Mouse (Mus musculus) midbrain, postnatal 0 days (tissue): ENCODE data around the gene Akap5. TPM values are rescaled to one million over a fixed set of nuclear protein-coding genes. Genes with fewer than 3 reads are reported as not detected.

Source experiments
- ATAC-seq: fragments of 200-750 bp; cut with Nextera tagmentation; 2 replicates; pipeline ENCODE4 v1.8.0; 2017; ENCODE audit warnings: moderate number of reproducible peaks, mild to moderate bottlenecking, moderate TSS enrichment, moderate library complexity; ENCODE audit not compliant: low FRiP score
- DNase-seq: peaks from one replicate; pipeline ENCODE4 v3.0.0-alpha.2; 2015; ENCODE audit warnings: low spot score
- H3K27ac ChIP-seq: fragments of 300-500 bp; sonication (generic); 2 replicates; pipeline ENCODE4 v1.5.1; 2014; ENCODE audit warnings: low read depth, mild to moderate bottlenecking, low read length, mixed read lengths
- H3K27me3 ChIP-seq: fragments of 300-500 bp; sonication (generic); 2 replicates; pipeline ENCODE4 v1.6.1; 2014; ENCODE audit warnings: low read length, control low read depth, mixed read lengths; ENCODE audit not compliant: insufficient read depth
- H3K36me3 ChIP-seq: fragments of 300-500 bp; sonication (generic); 2 replicates; pipeline ENCODE4 v1.6.1; 2014; ENCODE audit warnings: low read length, control low read depth, mixed read lengths; ENCODE audit not compliant: insufficient read depth
- H3K4me1 ChIP-seq: fragments of 300-500 bp; sonication (generic); 2 replicates; pipeline ENCODE4 v1.6.1; 2014; ENCODE audit warnings: mild to moderate bottlenecking, control low read depth, antibody characterized with exemption, low read length, mixed read lengths; ENCODE audit not compliant: insufficient read depth
- H3K4me2 ChIP-seq: fragments of 300-500 bp; sonication (generic); 2 replicates; pipeline ENCODE4 v1.6.1; 2014; ENCODE audit warnings: low read depth, mild to moderate bottlenecking, low read length, mixed read lengths; ENCODE audit not compliant: poor library complexity, severe bottlenecking
- H3K4me3 ChIP-seq: fragments of 300-500 bp; sonication (generic); 2 replicates; pipeline ENCODE4 v1.5.1; 2014; ENCODE audit warnings: low read depth, mild to moderate bottlenecking, low read length, moderate library complexity
- H3K9ac ChIP-seq: fragments of 300-500 bp; sonication (generic); replicated peaks from 2 replicates; pipeline ENCODE4 v1.6.1; 2014; ENCODE audit warnings: mild to moderate bottlenecking, low read length, moderate library complexity, mixed read lengths; ENCODE audit not compliant: poor library complexity, severe bottlenecking
- H3K9me3 ChIP-seq: fragments of 300-500 bp; sonication (generic); 2 replicates; pipeline ENCODE4 v1.6.1; 2016; ENCODE audit warnings: low read length, control low read depth
- CTCF ChIP-seq: IDR thresholded peaks from 2 replicates; pipeline ENCODE4 v1.5.1; 2016; ENCODE audit warnings: antibody characterized with exemption, mild to moderate bottlenecking
- WGBS: fragments of 180-500 bp; shearing (Covaris S2); extraction: QIAGEN DNeasy Blood & Tissue Kit; methylation state at CpG from one replicate; pipeline ENCODE4 v1.1.7; 2014; 5-methylcytosine and 5-hydroxymethylcytosine counted together
- polyA plus RNA-seq: library from polyadenylated mRNA; unstranded; fragments of >200 nt; fragmentation: Nextera tagmentation; extraction: Ambion mirVana; gene quantifications from 2 replicates; pipeline ENCODE4 v1.2.1, GENCODE M21; 2015
- total RNA-seq: library from RNA; depleted of rRNA; stranded (reverse); fragments of >200 nt; gene quantifications from 2 replicates; pipeline ENCODE4 v1.2.3, GENCODE M21; 2014

The Akap5 gene
- total and polyA plus RNA-seq, 2 experiments from 2014 or later, result 10.7 to 17.2 TPM

DNA sequence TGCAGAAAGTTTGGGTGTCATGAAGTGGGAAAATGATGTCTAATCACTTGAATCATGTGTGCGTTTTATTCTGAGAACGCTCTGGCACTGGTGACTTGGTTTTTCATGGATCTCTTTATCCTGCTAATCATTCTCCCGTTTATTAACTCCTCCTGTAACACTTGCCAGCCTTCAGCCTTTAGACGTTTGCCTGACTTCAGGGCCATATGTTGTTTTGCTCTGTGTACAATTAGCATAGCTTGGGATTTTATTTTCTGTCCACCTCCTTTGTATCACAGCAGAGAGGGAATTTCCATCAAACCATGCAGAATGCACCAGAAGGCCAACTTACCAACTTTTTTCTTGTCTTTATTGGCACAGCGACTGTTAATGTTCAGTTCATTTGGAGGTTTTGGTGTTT, 26.9 kb upstream of the Akap5 start:
- no peak overlapping the region for H3K9ac ChIP-seq
- no peaks in the 10 kb centered on the region for H3K9me3 ChIP-seq
- TF ChIP-seq CTCF, result no peak
- peaks cover 40% of the 10 kb centered on the region for H3K36me3 ChIP-seq
- ATAC-seq (no peak), DNase-seq (no peak)
- H3K4me1 ChIP-seq, result no peaks in the 10 kb centered on the region
- no peak overlapping the region for H3K27ac ChIP-seq
- no peak overlapping the region for H3K4me3 ChIP-seq
- H3K27me3 ChIP-seq, result no peaks in the 10 kb centered on the region
- WGBS, result 81% methylated on average over 5 of the region's 5 CpGs
- no peak overlapping the region for H3K4me2 ChIP-seq

GRCm38 (mm10) chr12:76299361-76299906, 25.3 kb upstream of the Akap5 start:
- H3K36me3 ChIP-seq, result peaks cover 33% of the 10 kb centered on the region
- TF ChIP-seq CTCF, result no peak
- no peak for ATAC-seq
- H3K27ac ChIP-seq, result no peak overlapping the region
- DNase-seq, result no peak
- H3K27me3 ChIP-seq, result no peaks in the 10 kb centered on the region
- no peak overlapping the region for H3K4me3 ChIP-seq
- no peaks in the 10 kb centered on the region for H3K9me3 ChIP-seq
- no peaks in the 10 kb centered on the region for H3K4me1 ChIP-seq
- WGBS, result 97% methylated on average over 9 of the region's 9 CpGs
- no peak overlapping the region for H3K9ac ChIP-seq
- H3K4me2 ChIP-seq, result no peak overlapping the region

DNA sequence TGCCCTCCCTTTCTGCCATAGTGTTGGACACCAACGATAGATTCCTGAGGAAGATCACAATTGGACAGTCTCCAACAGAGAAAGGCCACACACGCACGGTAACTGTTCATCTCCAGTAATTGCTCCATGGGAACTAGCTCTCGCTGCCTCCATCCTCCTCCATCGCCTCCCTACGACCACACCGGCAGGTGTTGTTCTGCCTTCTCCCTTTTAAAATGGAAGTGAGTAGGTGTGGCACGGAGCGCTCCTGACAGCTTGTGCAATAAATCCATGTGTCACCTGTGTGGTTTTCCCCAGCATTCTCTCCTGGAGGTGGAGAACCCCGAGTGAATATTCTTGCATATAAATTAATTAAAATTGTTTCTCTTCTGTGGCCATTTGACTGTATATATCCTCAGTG, 24.3 kb upstream of the Akap5 start:
- peaks cover 30% of the 10 kb centered on the region for H3K36me3 ChIP-seq
- H3K27ac ChIP-seq, result no peak overlapping the region
- DNase-seq, result no peak
- H3K9ac ChIP-seq, result no peak overlapping the region
- H3K4me2 ChIP-seq, result no peak overlapping the region
- no peaks in the 10 kb centered on the region for H3K4me1 ChIP-seq
- no peaks in the 10 kb centered on the region for H3K27me3 ChIP-seq
- no peak for TF ChIP-seq CTCF
- H3K9me3 ChIP-seq, result no peaks in the 10 kb centered on the region
- no peak overlapping the region for H3K4me3 ChIP-seq
- no peak for ATAC-seq
- 92% methylated on average over 10 of the region's 10 CpGs for WGBS

DNA sequence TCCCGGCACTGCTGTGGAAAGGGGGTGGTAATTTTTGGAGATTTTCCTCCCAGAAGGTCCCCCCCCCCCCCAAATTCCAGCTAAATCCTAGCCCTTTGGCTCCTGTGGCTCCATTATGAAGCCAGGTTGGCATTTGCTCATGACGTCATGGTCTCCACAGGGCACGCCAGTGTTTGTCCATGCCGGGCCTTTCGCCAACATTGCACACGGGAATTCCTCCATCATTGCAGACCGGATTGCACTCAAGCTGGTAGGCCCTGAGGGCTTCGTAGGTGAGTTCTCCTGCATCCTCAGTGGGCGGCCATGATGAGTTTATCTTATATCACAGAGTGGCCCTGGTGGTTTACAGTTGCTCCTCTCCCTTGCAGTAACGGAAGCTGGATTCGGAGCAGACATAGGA, 21.2 kb upstream of the Akap5 start:
- DNase-seq, result no peak
- ATAC-seq, result no peak
- Histone ChIP-seq H3K36me3 (peaks cover 29% of the 10 kb centered on the region), H3K27me3 (no peaks in the 10 kb centered on the region), H3K9me3 (no peaks in the 10 kb centered on the region), H3K27ac (no peak overlapping the region), H3K9ac (no peak overlapping the region), H3K4me2 (no peak overlapping the region), H3K4me3 (no peak overlapping the region), H3K4me1 (no peaks in the 10 kb centered on the region)
- 87% methylated on average over 11 of the region's 11 CpGs for WGBS
- TF ChIP-seq CTCF, result no peak

- peak; percentile 57 for DNase-seq
- ATAC-seq, result no peak
- TF ChIP-seq CTCF, result no peak
Measured at GRCm38 (mm10) chr12:76304199-76304598, 20.5 kb upstream of the Akap5 start.

GRCm38 (mm10) chr12:76305107-76305506, 19.6 kb upstream of the Akap5 start:
- no peak for ATAC-seq
- Histone ChIP-seq H3K36me3 (peaks cover 24% of the 10 kb centered on the region), H3K27me3 (no peaks in the 10 kb centered on the region), H3K4me1 (no peaks in the 10 kb centered on the region), H3K27ac (no peak overlapping the region), H3K4me3 (no peak overlapping the region), H3K4me2 (no peak overlapping the region), H3K9me3 (no peaks in the 10 kb centered on the region), H3K9ac (no peak overlapping the region)
- TF ChIP-seq CTCF, result no peak
- no peak for DNase-seq
- WGBS, result 92% methylated on average over 8 of the region's 8 CpGs

More at GRCm38 (mm10) chr12:76304199-76304598, 20.5 kb upstream of the Akap5 start:
- WGBS, result 53% methylated on average over 4 of the region's 4 CpGs
- no peaks in the 10 kb centered on the region for H3K4me1 ChIP-seq
- H3K27ac ChIP-seq, result no peak overlapping the region
- no peak overlapping the region for H3K9ac ChIP-seq
- no peaks in the 10 kb centered on the region for H3K27me3 ChIP-seq
- no peak overlapping the region for H3K4me3 ChIP-seq
- peaks cover 23% of the 10 kb centered on the region for H3K36me3 ChIP-seq
- no peak overlapping the region for H3K4me2 ChIP-seq
- H3K9me3 ChIP-seq, result no peaks in the 10 kb centered on the region
